Mouse (Mus musculus) urinary bladder, postnatal 4 days (tissue): Measurements from ENCODE around the gene Gm28035.
A peak's percentile ranks its signal among the peaks of the same experiment; 100 is the strongest.

Source experiments
- DNase-seq, 2 experiments: peaks; one replicate each; pipeline ENCODE4 v3.0.0; 2021 to 2022; ENCODE audit warnings: low spot score in 2 of 2

The Gm28035 gene

DNA sequence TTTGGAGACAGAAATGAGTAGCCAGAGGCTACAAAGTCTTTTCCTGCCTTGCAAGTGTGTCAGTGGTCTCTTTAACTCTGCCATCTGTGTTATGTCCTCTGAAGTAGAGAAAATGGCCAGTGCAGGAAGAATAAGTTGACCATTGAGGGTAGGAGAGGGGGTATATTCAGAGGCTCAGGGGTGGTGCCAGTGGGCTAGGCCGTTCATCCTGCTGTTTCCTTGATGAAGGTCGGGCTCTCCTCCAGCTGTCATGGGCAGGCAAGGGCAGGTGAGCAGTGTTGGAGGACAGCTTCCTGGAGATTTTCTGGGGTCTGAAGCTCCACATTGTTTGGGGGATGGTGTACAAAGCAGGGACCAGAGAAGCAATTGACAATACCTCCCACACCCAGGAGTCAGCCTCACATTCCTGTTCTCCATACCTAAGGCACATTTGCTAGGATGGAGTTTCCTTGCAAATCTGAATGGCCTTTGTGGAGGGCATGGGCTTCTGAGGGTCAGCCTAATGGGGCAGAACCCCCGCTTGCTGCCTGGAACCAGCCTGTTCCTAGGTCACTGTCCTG is 1.4 kb upstream of the Gm28035 start:
- DNase-seq: no peak

DNA sequence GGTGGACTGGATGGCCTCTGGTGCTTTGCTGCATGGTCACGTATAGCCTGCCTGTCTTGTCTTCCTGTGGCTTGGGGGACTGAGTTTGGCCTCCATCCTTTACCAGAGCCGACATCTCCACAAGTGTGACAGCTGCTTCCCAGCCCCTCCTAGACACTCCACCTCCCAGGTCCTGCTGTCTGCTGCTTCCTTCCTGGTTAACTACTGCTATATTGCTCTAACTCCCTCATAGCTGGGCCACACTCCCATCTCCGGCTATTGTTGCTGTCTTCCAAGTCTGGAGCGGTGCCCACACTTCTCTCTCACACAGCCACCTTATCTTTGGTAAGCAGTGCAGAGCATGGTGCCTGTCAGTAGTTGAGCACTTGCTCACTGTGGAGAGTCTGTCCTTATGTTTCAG is 590 bp upstream of the Gm28035 start:
- no peak for DNase-seq

GRCm38 (mm10) chr2:30242509-30242908 is 2.1 kb downstream of the Gm28035 start:
- DNase-seq: no peak

DNA sequence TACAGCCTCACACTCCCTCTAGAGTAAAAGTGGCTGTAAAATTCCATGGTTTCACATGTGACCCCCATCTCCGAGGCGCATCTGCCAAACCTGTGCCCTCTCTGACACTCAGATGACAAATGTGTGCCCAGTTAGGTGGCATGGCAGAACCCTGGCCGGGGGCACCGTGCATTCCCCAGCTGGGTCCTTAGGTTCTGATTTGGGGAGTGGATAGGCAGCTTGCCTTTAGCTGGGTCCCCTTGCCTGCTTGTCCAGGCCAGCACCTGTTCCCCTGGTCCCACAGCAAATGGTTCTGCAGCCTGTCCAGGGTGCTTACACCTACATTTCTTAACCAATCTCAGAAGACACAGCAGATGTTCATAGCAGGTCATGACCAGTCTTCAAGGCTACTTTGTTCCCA is 3.0 kb downstream of the Gm28035 start:
- DNase-seq: no peak

GRCm38 (mm10) chr2:30244595-30245178 is 4.3 kb downstream of the Gm28035 start:
- DNase-seq: no peak

GRCm38 (mm10) chr2:30247036-30247435 is 6.7 kb downstream of the Gm28035 start:
- DNase-seq: no peak

GRCm38 (mm10) chr2:30247681-30248080 is 7.3 kb downstream of the Gm28035 start:
- DNase-seq: no peak

GRCm38 (mm10) chr2:30249182-30249581 is 8.8 kb downstream of the Gm28035 start:
- DNase-seq: no peak

GRCm38 (mm10) chr2:30250166-30251128 is 10.1 kb downstream of the Gm28035 start:
- DNase-seq: no peak

DNA sequence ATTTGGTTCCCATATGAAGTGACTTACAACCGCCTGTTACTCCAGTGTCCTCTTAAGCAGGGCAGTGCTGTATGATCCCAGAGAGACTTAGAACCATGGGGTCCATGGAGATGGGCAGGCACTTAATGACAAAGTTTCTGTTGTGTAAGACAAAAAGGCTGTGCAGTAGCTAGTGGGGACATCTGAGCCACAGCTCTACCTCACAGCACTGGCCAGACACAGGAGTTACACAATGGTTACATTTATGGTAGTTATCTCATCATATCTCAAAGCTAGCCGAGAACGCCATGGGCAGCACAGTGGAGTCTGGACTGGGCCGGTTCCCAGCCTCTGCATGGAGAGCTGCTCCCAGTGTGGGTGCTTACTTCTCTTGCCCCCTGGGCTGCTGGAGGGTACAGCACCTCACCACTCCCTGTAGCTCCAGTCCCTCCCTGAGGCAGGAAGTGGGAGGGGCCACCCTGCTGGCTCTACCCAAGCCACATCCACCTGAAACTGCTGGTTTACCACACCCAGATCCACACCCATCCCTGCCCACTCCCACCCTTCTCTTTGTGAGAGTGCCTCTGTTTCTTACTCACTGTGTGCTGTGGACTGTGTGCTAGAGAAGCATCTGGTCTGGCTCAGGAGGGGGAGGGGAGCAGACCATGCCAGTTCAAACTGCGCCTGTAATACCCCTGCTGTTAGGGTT is 11.2 kb downstream of the Gm28035 start:
- DNase-seq: peak in 1 of 2 experiments; percentile 42

DNA sequence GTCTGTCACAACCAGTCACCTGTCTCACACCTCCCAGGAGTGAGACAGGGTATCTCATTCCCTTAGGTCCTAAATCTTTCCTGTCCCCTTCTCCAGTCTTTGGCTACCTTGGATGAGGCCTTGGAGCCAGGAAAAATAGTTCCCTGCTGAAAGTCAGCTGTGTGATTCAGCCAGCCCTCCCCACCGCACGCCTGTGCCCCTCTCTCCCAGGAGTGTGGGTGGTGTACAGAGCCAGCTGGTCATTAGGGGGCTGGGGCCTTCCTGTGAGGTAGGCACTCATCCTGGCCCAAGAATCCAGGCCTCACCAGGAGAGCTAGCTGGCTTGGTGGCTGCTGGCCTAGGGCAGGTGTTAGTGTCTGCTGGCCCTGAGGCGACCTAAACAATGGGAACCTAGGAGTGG is 12.2 kb downstream of the Gm28035 start:
- no peak for DNase-seq

DNA sequence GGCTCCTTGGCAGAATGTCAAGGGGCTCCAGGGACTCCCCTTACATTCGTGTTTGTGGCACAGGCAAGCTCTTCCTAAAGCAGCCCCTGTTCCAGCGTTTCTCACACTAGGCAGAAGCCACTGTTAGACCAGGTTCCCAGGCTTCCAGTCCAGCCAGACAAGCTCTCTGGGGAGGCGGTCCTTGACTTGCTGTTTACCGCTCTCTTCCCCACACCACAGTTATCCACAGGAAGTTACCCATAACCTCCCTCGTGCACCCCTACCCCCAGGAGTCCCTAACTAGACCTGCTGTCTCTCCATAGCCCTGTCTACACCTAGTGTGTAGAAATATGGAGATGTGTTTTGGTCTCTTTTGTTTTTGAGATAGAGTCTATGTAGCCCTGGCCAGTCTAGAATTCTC is 13.4 kb downstream of the Gm28035 start:
- DNase-seq: no peak

DNA sequence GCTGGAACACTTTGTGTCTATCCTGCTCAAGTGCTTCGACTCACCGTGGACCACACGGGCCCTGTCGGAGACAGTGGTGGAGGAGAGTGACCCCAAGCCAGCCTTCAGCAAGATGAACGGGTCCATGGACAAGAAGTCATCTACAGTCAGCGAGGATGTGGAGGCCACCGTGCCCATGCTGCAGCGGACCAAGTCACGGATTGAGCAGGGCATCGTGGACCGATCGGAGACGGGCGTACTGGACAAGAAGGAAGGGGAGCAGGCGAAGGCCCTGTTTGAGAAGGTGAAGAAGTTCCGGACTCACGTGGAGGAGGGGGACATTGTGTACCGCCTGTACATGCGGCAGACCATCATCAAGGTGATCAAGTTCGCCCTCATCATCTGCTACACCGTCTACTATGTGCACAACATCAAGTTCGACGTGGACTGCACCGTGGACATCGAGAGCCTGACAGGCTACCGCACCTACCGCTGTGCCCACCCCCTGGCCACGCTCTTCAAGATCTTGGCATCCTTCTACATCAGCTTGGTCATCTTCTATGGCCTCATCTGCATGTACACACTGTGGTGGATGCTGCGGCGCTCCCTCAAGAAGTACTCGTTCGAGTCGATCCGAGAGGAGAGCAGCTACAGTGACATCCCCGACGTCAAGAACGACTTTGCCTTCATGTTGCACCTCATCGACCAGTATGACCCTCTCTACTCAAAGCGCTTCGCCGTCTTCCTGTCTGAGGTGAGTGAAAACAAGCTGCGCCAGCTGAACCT is 15.4 kb downstream of the Gm28035 start:
- DNase-seq: no peak

- DNase-seq: no peak
Measured at GRCm38 (mm10) chr2:30256616-30257350, 16.4 kb downstream of the Gm28035 start.

DNA sequence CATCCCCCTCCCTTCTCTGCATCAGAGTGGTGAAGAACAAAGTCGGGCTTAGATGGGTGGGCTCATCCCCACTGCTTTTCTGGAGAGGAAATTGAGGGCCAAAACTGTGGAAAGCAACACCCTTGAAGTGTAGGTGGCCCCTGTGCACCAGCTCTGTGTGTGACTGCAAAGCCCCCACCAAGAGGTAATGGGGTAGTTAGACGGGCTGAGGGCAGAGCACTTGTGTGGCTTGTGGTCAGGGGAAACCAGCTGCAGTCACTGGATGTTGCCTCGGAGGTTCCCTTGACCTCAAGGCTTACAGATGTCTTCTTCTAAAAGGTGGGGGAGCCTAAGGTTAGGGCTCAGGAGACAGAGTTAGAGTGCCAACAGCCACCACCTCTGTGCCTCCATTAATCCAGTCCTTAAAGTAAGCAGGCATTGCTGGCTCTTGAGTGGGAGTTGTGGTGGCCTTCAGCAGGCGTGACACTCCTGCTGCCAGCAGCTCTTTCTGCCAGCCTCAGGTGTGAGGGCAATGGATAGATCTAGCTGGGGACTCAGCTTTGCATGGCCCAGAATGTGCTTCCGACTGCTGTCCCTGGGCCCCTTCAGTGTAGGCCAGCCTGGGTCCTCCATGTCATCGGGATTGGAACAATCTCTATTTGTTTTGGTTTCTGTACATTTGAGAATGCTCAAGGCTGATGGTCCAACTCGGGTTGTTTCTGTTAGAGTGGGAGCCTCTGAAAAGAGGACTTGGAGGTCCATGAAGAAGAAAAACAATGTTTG is 17.5 kb downstream of the Gm28035 start:
- DNase-seq: no peak

DNA sequence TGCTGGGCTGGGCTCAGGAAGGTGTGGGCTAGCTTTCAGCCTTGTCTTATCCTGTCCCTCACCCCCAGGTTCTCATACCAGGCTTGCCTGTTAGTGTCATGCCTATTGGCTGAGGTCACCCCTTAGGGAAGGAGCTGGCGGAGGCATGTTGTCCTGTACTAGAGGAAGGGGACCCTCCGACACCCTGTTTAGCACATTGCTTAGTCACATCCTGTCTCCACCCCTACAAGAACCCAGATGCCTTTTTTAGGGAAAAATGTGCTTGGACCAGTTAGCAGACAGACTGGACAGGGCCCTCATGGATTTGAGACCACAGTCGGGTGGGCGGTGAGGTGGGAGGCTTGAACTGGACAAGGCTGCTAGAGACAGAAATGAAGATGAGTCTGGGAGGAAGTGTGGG is 18.2 kb downstream of the Gm28035 start:
- DNase-seq: no peak

- no peak for DNase-seq
Measured at GRCm38 (mm10) chr2:30259131-30260064, 19.0 kb downstream of the Gm28035 start.

DNA sequence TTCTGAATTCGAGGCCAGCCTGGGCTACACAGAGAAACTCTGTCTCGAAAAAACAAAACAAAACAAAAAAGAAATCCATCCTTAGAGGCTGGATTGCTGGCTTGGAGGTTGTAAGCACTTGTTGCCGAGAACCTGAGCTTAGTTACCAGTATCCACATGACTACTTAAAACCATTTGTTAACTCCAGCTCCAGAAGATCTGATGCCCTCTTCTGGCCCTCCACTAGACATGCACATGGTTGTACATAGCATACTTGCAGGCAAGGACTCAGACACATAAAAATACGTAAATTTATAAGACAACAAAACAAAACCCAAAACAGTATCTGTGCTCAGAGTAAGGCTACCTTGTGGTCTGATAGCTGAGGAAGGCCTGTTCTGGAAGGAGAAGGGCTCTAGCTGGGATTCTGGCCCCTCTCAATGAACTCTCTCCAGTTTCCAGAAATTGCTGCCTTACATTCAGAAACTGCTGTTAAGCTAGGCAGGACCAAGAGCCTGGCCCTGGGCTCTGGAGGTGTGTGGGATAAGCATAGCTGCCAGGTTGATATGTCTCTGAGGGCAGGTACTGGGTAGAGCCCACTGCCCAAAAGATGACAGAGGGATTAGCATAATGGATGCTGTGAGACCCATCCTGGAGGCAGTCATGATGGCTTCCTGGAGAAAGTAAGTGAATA is 20.8 kb downstream of the Gm28035 start:
- no peak for DNase-seq
